Mouse (Mus musculus): ENCODE measurements around the gene Slc37a2.

The Slc37a2 gene

DNA sequence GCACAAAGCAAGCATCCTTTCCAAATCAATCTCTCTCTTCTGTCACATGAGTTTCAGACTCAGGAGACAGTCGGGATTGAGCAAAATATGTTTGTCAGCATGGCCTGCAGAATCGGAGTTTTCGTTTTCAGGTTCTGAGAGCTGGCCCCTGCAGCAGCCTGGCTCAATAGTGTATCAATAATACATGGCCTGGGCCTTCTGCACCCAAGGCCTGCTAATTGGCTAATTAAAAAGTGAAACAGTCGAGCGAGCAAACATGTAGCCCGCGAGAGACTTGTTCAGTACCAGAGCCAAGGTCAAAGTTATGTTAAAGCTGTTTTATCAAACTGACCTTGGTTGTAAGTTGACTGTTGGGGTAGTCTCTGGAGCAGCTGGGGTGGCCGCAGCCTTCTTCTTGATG is 34.8 kb downstream of the Slc37a2 start:
- no peak for DNase-seq (ENCODE audit: low read depth, low spot score)

DNA sequence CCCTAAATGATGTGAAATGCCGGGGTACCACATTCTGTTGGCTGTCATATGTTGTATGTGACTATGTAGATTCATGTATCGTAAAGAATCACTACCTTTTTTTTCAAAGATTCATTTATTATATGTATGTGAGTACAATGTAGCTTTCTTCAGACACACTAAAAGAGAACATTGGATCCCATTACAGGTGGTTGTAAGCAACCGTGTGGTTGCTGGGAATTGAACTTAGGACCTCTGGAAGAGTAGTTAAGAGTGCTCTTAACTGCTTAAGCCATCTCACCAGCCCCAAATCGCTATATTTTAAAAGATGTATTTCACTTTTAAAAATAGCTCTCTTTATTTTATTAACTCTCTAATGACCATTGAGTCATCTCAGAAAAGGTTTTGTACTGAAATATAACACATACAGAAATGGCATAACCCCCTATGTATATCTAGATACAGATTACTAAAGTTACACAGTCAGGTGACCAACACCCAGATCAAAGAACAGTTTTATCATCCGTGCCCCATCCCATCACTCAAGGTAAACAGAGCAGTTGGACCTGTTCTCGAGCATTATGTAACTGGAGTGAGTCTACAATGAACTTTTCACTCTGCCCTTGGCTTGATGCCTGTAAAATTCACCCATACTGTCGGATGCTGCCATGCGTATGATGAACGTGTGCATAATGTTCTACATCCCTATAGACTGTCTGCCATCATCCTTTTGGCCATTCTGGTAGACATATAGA is 41.0 kb downstream of the Slc37a2 start:
- no peak for DNase-seq (ENCODE audit: low read depth, low spot score)

DNA sequence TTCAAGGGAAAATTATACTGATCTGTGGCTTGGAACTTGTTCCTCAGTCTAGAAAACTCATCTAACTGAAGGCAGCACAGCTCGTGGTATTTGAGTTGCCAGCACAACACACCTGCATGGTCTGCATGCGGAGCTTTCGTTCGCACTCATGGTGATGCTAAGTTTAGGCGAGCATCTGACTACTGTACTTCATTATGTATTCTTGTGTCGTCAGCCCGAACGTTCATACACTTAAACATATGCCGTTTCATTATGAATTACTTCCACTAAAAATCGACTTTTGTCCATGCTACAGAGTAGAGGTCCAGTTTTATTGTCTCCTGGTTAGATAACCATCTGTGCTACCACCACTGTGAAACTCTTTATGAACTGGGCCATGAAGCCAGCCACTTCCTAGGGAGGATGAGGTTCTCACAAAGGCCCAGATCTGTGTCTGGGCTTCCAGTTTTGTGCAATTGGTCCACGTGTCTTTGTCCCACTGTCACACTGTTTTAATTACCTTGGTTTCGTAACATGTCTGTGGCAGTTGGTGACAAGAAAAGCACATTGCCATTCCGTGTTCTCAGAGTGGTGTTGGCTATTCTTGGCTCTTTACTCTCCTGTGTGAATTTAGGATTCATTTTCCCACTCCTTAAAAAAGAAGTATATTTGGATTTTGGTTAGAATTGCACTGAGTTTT is 42.3 kb downstream of the Slc37a2 start:
- no peak for DNase-seq (ENCODE audit: low read depth, low spot score)

DNA sequence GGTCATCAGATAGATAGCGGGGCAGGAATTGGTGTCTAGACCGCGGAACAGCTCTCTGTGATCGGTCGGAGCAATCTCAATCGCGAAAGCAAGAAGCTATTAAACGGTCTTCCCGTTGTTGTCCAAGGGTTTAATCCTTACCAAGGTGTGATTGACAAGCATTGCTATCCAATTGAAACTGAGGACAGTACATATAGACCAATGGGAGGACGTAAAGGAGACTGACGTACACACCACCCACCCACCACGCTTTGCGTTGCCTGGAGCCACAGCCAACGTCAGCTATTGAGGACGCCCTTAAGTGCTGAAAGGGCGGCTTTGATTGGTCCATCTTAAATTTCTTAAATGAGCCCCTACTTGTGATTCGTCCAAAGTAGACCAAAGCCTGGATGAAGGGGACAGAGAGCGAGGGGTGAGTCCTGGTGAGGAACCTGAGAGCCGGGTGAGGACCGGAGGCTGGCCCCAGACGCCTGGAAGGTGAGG is 47.6 kb downstream of the Slc37a2 start, which contains the start of gene Tmem218:
TSS of gene Tmem218 (plus strand) at position 295 of the 483 bp plus-strand sequence.
- peak; percentile 100 for DNase-seq (ENCODE audit: low read depth, low spot score)

DNA sequence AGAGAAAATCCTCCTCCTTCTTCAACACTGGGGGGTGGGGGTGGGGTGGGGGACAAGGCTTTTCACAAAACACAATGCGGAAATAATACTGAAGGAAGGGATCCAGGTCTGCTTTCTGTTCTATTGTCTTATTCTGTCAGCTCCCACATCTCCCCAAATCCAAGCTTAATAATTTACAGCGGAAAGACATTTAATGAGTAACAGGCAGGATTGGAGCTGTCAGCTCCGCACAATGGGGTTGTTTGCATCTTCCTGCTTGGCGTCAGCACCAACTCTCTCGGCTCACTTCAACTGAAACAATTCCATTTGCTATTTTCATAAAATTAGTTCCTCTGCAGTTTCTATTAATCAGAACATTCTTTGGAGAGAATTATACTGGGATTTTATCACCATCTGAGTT is 51.7 kb downstream of the Slc37a2 start:
- no peak for DNase-seq (ENCODE audit: low read depth, low spot score)

DNA sequence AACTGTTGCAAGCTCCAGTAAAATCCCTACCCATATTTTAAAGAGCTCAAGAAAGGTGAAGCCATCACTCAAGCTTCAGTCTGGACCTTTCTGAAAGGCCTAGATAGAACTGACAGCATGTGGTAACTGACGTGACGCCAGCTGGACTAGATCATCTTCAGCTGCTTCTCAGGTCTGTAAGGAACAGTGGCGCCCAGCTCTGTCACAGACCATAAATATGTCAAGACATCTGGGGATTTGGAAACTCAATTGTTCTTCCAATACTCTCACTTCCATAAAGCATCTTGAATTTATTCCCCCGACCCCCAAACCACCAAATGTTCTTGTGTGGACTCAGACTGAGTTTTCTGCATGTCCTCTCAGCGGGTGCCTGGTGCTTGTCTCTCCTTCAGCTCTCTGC is 55.1 kb downstream of the Slc37a2 start:
- no peak for DNase-seq (ENCODE audit: low read depth, low spot score)

DNA sequence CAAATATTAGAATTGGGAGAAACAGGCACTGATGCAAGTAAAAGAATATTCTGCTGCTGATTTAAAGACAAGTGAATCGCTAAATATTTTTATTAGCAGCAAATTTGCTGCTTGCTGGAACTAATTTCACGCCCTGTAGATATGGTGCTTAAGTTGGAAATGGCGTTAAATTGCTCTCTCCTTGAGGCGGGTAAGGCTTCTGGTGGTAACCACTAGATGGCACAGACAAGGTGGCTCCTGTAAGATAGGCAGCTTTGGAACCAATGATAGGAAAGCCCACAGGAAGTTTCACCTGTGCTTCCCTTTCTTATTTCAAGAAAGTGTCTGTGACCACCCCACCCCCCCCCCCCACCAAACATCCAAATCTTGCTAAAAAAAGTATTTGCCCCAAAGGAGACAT is 58.5 kb downstream of the Slc37a2 start:
- no peak for DNase-seq (ENCODE audit: low read depth, low spot score)

DNA sequence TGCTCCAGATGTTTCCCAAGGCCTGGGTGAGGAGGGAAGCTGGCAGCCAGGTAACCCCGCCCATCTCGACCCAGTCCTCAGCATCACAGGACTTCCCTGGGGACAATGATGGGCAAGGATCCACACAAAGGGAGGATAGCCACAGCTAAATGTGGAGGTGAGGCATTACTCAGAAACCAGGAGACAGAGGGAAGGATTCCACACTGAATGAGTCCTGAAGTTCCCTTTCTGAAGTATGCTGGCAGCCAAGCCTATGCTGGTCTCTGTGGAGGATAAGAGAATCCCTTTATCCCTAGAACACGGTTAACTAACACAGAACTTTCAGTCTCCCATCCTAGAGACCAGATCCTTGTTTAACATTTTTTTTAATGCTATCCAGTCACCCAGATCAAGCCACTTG is 67.5 kb downstream of the Slc37a2 start:
- DNase-seq (ENCODE audit: low read depth, low spot score): no peak

DNA sequence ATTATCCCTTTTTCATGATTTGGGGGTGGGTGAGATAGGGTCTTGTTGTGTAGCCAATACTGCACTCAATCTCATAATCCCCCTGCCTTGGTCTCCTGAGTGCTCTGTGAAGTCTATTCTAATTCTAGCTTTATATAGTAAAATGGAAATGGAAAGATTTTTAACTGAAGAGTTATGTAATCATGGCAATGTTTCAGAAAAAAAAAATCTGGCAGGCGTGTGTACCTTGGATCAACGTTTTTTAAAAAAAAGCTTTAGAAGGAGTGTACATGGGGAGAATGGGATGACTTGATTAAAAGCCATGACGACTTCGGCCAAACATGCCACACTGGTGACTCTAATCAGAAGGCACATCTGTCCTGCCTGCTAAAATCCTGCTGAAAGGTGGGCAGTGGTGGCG is 68.1 kb downstream of the Slc37a2 start:
- no peak for DNase-seq (ENCODE audit: low read depth, low spot score)

DNA sequence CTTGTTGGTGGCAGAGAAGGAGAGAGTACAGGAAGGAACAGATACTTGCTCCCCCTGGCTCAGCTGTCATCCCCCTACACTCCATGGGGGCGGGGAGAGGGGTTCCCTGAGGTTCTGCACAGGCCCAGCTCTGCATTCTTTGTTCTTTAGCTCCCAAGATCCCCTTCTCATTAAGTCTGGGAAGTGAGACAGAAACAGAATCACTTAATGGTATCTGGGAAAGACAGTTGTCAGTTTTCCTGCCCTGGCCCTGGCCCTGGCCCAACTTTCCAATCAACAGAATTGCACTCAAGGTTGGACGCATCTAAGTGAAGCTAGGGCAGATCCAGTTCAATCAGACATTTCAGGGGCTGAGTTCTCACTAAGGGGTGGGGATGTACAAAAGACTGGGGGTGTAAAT is 72.4 kb downstream of the Slc37a2 start:
- no peak for DNase-seq (ENCODE audit: low read depth, low spot score)

DNA sequence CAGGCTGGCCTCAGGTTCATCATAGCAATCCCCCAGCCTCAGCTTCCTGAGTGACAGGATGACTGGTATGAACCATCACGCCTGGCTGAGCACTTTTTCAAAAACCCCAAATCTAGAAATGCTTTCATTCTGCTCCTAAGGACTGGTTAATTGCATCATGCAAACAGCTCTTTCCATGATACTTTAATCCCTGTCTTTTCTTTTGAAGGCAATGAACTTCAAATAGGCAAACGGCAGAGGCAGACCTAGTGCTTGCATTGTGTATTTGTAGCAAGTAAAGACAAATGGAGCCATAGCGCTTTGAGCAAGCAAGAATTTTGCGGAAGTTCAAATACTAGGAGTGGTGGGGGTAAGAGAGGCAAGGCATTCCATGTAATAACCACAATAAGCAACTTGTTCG is 73.9 kb downstream of the Slc37a2 start:
- no peak for DNase-seq (ENCODE audit: low read depth, low spot score)

DNA sequence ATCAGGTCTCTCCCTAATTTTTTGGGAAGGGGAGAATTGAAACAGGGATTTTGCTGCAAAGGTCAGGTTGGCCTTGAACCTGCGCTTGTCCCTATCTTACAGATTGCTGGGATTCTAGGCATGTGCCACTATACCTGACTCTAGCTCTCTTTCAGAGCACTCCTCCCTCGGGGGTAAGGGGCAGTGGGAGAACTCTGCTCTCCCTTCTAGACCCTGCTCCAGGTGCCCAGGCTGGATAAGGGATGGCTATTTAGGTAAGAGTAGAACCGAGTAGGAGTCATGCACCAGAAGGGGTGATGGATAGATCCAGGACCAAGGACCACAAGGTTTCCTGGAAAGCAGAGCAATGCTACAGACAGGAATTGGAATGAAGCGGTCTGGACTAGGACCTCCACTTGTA is 75.9 kb downstream of the Slc37a2 start:
- no peak for DNase-seq (ENCODE audit: low read depth, low spot score)

DNA sequence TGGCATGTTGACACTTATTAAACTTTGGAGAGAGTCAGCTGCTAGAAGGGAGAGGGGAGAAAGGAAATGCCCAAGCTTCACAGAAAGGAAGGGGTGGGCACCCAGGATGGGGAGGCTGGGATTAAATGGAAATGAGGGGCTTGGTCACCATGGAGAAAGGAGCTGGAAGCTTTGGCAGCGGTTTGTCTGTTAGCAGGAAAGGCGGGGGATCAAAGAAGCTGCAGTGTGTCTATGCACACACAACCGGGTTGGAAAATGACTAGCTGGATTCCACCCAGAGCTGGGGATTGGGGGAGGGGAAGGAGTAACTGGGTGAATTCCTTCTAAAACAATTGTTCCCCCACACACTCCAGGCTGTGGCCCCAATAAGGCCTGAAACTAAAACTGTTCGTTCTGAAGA is 76.6 kb downstream of the Slc37a2 start:
- no peak for DNase-seq (ENCODE audit: low read depth, low spot score)

All from forelimb bud, embryonic 11.5 days (tissue).